In genomic region chr5:112573916-112574315, GRCm38 (mm10) we compare ENCODE assay signal across 9 mouse cellular contexts. TPM values are rescaled to one million over a fixed set of nuclear protein-coding genes. Genes with fewer than 3 reads are reported as not detected.
DNase-seq lines count a peak whose midpoint lies in the region; ATAC-seq lines count a peak whose summit lies in the region.
"Had no signal": no experiment of that assay in that cellular context is flagged by ENCODE, and none has a peak within 500 bp of the region (broad histone marks: within the 10 kb centered on the region; RNA-seq: fewer than 3 reads in every experiment).

No protein-coding gene starts in this region.

- ATAC-seq in frontal cortex, adult (ENCODE audit: low TSS enrichment): peak; percentile 56
- ATAC-seq in midbrain, embryonic 11.5 days (ENCODE audit: low FRiP score): peak; percentile 47; the same call in 1 of the 2 replicates

- no peak overlapping the region for H3K4me3 ChIP-seq in midbrain, embryonic 11.5 days (ENCODE audit: low read depth, low read length)
- H3K4me3 ChIP-seq: erythroblast, embryonic 14.5 days had no signal

- peaks cover 24% of the 10 kb centered on the region for H3K4me1 ChIP-seq in midbrain, embryonic 11.5 days (ENCODE audit: control insufficient read depth, insufficient read depth, low read length)

- 12% methylated on average over 8 of the region's 8 CpGs for WGBS in midbrain, embryonic 11.5 days

- H3K4me2 ChIP-seq in midbrain, embryonic 11.5 days: no peak overlapping the region

- no peak overlapping the region for H3K27ac ChIP-seq in midbrain, embryonic 11.5 days (ENCODE audit: low read depth, low read length)
- H3K27ac ChIP-seq: macrophage had no signal

- H3K27me3 ChIP-seq in midbrain, embryonic 11.5 days (ENCODE audit: control insufficient read depth, insufficient read depth, low read length): peaks cover 30% of the 10 kb centered on the region

- peak; percentile 5 to 14 for DNase-seq in urinary bladder, adult 18-20 months (ENCODE audit: low spot score in 2 of 2)
- no peak for DNase-seq in urinary bladder, adult 2 months (ENCODE audit: low spot score)
- DNase-seq in cerebellum, adult 9-11 months: peak; percentile 89
- peak; percentile 80 for DNase-seq in layer of hippocampus, adult 9-11 months
- peak; percentile 94 for DNase-seq in midbrain, embryonic 11.5 days (ENCODE audit: low spot score, missing footprints)
- DNase-seq in testis, postnatal 10 days (ENCODE audit: low spot score): peak; percentile 79

- no peak overlapping the region for H3K9ac ChIP-seq in midbrain, embryonic 11.5 days (ENCODE audit: low read length)

- no peaks in the 10 kb centered on the region for H3K36me3 ChIP-seq in midbrain, embryonic 11.5 days (ENCODE audit: control insufficient read depth, insufficient read depth, low read length)

- no peaks in the 10 kb centered on the region for H3K9me3 ChIP-seq in midbrain, embryonic 11.5 days (ENCODE audit: control insufficient read depth, low read length)

RNA-seq across cellular contexts. Expression of gene Sez6l, which starts 3.1 kb away (rescaled TPM):
- 0.23 and 0.35 TPM in 2 replicates for polyA plus RNA-seq in urinary bladder, adult 2 months (2012; rRNA removed)
- 2.6 TPM in 2 replicates for polyA plus RNA-seq in midbrain, embryonic 11.5 days (2014; fragmentation: Nextera tagmentation; extraction: Ambion mirVana)
- polyA plus RNA-seq: erythroblast, embryonic 14.5 days; macrophage had no signal
